Mouse (Mus musculus): ENCODE measurements at regions not wholly inside any gene's neighbourhood (a gene's known extent, or its start where the extent isn't known, plus 50 kb on each side); places are given as distances from the start of the nearest gene placed in this dataset.
A peak's percentile ranks its signal among the peaks of the same experiment; 100 is the strongest.

- no peaks in the 10 kb centered on the region for H3K9me3 ChIP-seq (ENCODE audit: control insufficient read depth, low read length)
- H3K4me2 ChIP-seq: no peak overlapping the region
- DNase-seq (ENCODE audit: low spot score, missing footprints): no peak
- no peak for ATAC-seq (ENCODE audit: low FRiP score)
- WGBS: 87% methylated on average over 2 of the region's 2 CpGs
- no peak overlapping the region for H3K9ac ChIP-seq (ENCODE audit: low read length)
- no peaks in the 10 kb centered on the region for H3K27me3 ChIP-seq (ENCODE audit: control insufficient read depth, insufficient read depth, low read length)
- H3K4me3 ChIP-seq (ENCODE audit: low read depth, low read length): no peak overlapping the region
- no peak overlapping the region for H3K27ac ChIP-seq (ENCODE audit: low read depth, low read length)
- H3K4me1 ChIP-seq (ENCODE audit: control insufficient read depth, insufficient read depth, low read length): no peaks in the 10 kb centered on the region
- no peaks in the 10 kb centered on the region for H3K36me3 ChIP-seq (ENCODE audit: control insufficient read depth, insufficient read depth, low read length)
Measured at GRCm38 (mm10) chr1:142973387-142973786, 667.1 kb upstream of the B3galt2 start.

GRCm38 (mm10) chr1:142982994-142983393 is 657.5 kb upstream of the B3galt2 start:
- no peak for ATAC-seq (ENCODE audit: low FRiP score)
- no peak for DNase-seq (ENCODE audit: low spot score, missing footprints)

GRCm38 (mm10) chr1:142983641-142984040 is 656.8 kb upstream of the B3galt2 start:
- H3K36me3 ChIP-seq (ENCODE audit: control insufficient read depth, insufficient read depth, low read length): no peaks in the 10 kb centered on the region
- no peak overlapping the region for H3K4me3 ChIP-seq (ENCODE audit: low read depth, low read length)
- DNase-seq (ENCODE audit: low spot score, missing footprints): no peak
- no peak for ATAC-seq (ENCODE audit: low FRiP score)
- H3K27me3 ChIP-seq (ENCODE audit: control insufficient read depth, insufficient read depth, low read length): no peaks in the 10 kb centered on the region
- 91% methylated on average over 3 of the region's 3 CpGs for WGBS
- H3K9me3 ChIP-seq (ENCODE audit: control insufficient read depth, low read length): no peaks in the 10 kb centered on the region
- no peak overlapping the region for H3K27ac ChIP-seq (ENCODE audit: low read depth, low read length)
- H3K4me1 ChIP-seq (ENCODE audit: control insufficient read depth, insufficient read depth, low read length): no peaks in the 10 kb centered on the region
- H3K4me2 ChIP-seq: no peak overlapping the region
- H3K9ac ChIP-seq (ENCODE audit: low read length): no peak overlapping the region

More at GRCm38 (mm10) chr1:142982994-142983393, 657.5 kb upstream of the B3galt2 start:
- Histone ChIP-seq H3K9ac (ENCODE audit: low read length) (no peak overlapping the region), H3K9me3 (ENCODE audit: control insufficient read depth, low read length) (no peaks in the 10 kb centered on the region), H3K4me3 (ENCODE audit: low read depth, low read length) (no peak overlapping the region), H3K4me1 (ENCODE audit: control insufficient read depth, insufficient read depth, low read length) (no peaks in the 10 kb centered on the region), H3K36me3 (ENCODE audit: control insufficient read depth, insufficient read depth, low read length) (no peaks in the 10 kb centered on the region), H3K27me3 (ENCODE audit: control insufficient read depth, insufficient read depth, low read length) (no peaks in the 10 kb centered on the region), H3K27ac (ENCODE audit: low read depth, low read length) (no peak overlapping the region), H3K4me2 (no peak overlapping the region)
- WGBS: 86% methylated on average over 5 of the region's 5 CpGs

- 62% methylated on average over 1 of the region's 1 CpGs for WGBS
- H3K9ac ChIP-seq (ENCODE audit: low read length): no peak overlapping the region
- H3K4me1 ChIP-seq (ENCODE audit: control insufficient read depth, insufficient read depth, low read length): no peaks in the 10 kb centered on the region
- no peaks in the 10 kb centered on the region for H3K9me3 ChIP-seq (ENCODE audit: control insufficient read depth, low read length)
- no peak overlapping the region for H3K4me3 ChIP-seq (ENCODE audit: low read depth, low read length)
- DNase-seq (ENCODE audit: low spot score, missing footprints) (no peak), ATAC-seq (ENCODE audit: low FRiP score) (no peak)
- H3K27ac ChIP-seq (ENCODE audit: low read depth, low read length): no peak overlapping the region
- H3K4me2 ChIP-seq: no peak overlapping the region
- H3K36me3 ChIP-seq (ENCODE audit: control insufficient read depth, insufficient read depth, low read length): no peaks in the 10 kb centered on the region
- H3K27me3 ChIP-seq (ENCODE audit: control insufficient read depth, insufficient read depth, low read length): no peaks in the 10 kb centered on the region
Measured at GRCm38 (mm10) chr1:142985516-142985915, 654.9 kb upstream of the B3galt2 start.

GRCm38 (mm10) chr1:143000216-143000615 is 640.2 kb upstream of the B3galt2 start:
- ATAC-seq (ENCODE audit: low FRiP score) (0 out of 2 replicates have a peak, but pooled peaks have one; percentile 19), DNase-seq (ENCODE audit: low spot score, missing footprints) (no peak)
- H3K36me3 ChIP-seq (ENCODE audit: control insufficient read depth, insufficient read depth, low read length): no peaks in the 10 kb centered on the region
- H3K27ac ChIP-seq (ENCODE audit: low read depth, low read length): no peak overlapping the region
- H3K4me1 ChIP-seq (ENCODE audit: control insufficient read depth, insufficient read depth, low read length): no peaks in the 10 kb centered on the region
- 82% methylated on average over 1 of the region's 1 CpGs for WGBS
- no peaks in the 10 kb centered on the region for H3K27me3 ChIP-seq (ENCODE audit: control insufficient read depth, insufficient read depth, low read length)
- H3K9ac ChIP-seq (ENCODE audit: low read length): no peak overlapping the region
- no peaks in the 10 kb centered on the region for H3K9me3 ChIP-seq (ENCODE audit: control insufficient read depth, low read length)
- no peak overlapping the region for H3K4me2 ChIP-seq
- no peak overlapping the region for H3K4me3 ChIP-seq (ENCODE audit: low read depth, low read length)

GRCm38 (mm10) chr1:143001112-143001511 is 639.4 kb upstream of the B3galt2 start:
- H3K36me3 ChIP-seq (ENCODE audit: control insufficient read depth, insufficient read depth, low read length): no peaks in the 10 kb centered on the region
- no peak overlapping the region for H3K4me3 ChIP-seq (ENCODE audit: low read depth, low read length)
- H3K27me3 ChIP-seq (ENCODE audit: control insufficient read depth, insufficient read depth, low read length): no peaks in the 10 kb centered on the region
- no peak overlapping the region for H3K27ac ChIP-seq (ENCODE audit: low read depth, low read length)
- no peak for ATAC-seq (ENCODE audit: low FRiP score)
- H3K4me1 ChIP-seq (ENCODE audit: control insufficient read depth, insufficient read depth, low read length): no peaks in the 10 kb centered on the region
- DNase-seq (ENCODE audit: low spot score, missing footprints): no peak
- H3K9ac ChIP-seq (ENCODE audit: low read length): no peak overlapping the region
- 84% methylated on average over 3 of the region's 3 CpGs for WGBS
- no peak overlapping the region for H3K4me2 ChIP-seq
- no peaks in the 10 kb centered on the region for H3K9me3 ChIP-seq (ENCODE audit: control insufficient read depth, low read length)

- no peak overlapping the region for H3K4me2 ChIP-seq
- no peak overlapping the region for H3K9ac ChIP-seq (ENCODE audit: low read length)
- H3K27me3 ChIP-seq (ENCODE audit: control insufficient read depth, insufficient read depth, low read length): no peaks in the 10 kb centered on the region
- H3K9me3 ChIP-seq (ENCODE audit: control insufficient read depth, low read length): no peaks in the 10 kb centered on the region
- no peaks in the 10 kb centered on the region for H3K36me3 ChIP-seq (ENCODE audit: control insufficient read depth, insufficient read depth, low read length)
- 88% methylated on average over 3 of the region's 3 CpGs for WGBS
- no peak overlapping the region for H3K27ac ChIP-seq (ENCODE audit: low read depth, low read length)
- H3K4me1 ChIP-seq (ENCODE audit: control insufficient read depth, insufficient read depth, low read length): no peaks in the 10 kb centered on the region
- no peak overlapping the region for H3K4me3 ChIP-seq (ENCODE audit: low read depth, low read length)
- DNase-seq (ENCODE audit: low spot score, missing footprints): no peak
- no peak for ATAC-seq (ENCODE audit: low FRiP score)
Measured at GRCm38 (mm10) chr1:143006045-143006444, 634.4 kb upstream of the B3galt2 start.

- Histone ChIP-seq H3K27ac (ENCODE audit: low read depth, low read length) (no peak overlapping the region), H3K9me3 (ENCODE audit: control insufficient read depth, low read length) (no peaks in the 10 kb centered on the region), H3K9ac (ENCODE audit: low read length) (no peak overlapping the region), H3K36me3 (ENCODE audit: control insufficient read depth, insufficient read depth, low read length) (no peaks in the 10 kb centered on the region), H3K27me3 (ENCODE audit: control insufficient read depth, insufficient read depth, low read length) (no peaks in the 10 kb centered on the region), H3K4me1 (ENCODE audit: control insufficient read depth, insufficient read depth, low read length) (no peaks in the 10 kb centered on the region), H3K4me3 (ENCODE audit: low read depth, low read length) (no peak overlapping the region), H3K4me2 (no peak overlapping the region)
- DNase-seq (ENCODE audit: low spot score, missing footprints) (no peak), ATAC-seq (ENCODE audit: low FRiP score) (peak; percentile 50; the same call in 1 of the 2 replicates)
- WGBS: 85% methylated on average over 2 of the region's 2 CpGs
Measured at GRCm38 (mm10) chr1:143019982-143020381, 620.5 kb upstream of the B3galt2 start.

GRCm38 (mm10) chr1:143053161-143053560 is 587.3 kb upstream of the B3galt2 start:
- no peaks in the 10 kb centered on the region for H3K36me3 ChIP-seq (ENCODE audit: control insufficient read depth, insufficient read depth, low read length)
- 79% methylated on average over 2 of the region's 2 CpGs for WGBS
- no peak for ATAC-seq (ENCODE audit: low FRiP score)

GRCm38 (mm10) chr1:143053599-143053998 is 586.9 kb upstream of the B3galt2 start:
- 95% methylated on average over 2 of the region's 2 CpGs for WGBS
- no peak for ATAC-seq (ENCODE audit: low FRiP score)
- Histone ChIP-seq H3K4me3 (ENCODE audit: low read depth, low read length) (no peak overlapping the region), H3K4me1 (ENCODE audit: control insufficient read depth, insufficient read depth, low read length) (no peaks in the 10 kb centered on the region), H3K9ac (ENCODE audit: low read length) (no peak overlapping the region), H3K27ac (ENCODE audit: low read depth, low read length) (no peak overlapping the region), H3K9me3 (ENCODE audit: control insufficient read depth, low read length) (no peaks in the 10 kb centered on the region), H3K27me3 (ENCODE audit: control insufficient read depth, insufficient read depth, low read length) (no peaks in the 10 kb centered on the region), H3K4me2 (no peak overlapping the region), H3K36me3 (ENCODE audit: control insufficient read depth, insufficient read depth, low read length) (no peaks in the 10 kb centered on the region)
- DNase-seq (ENCODE audit: low spot score, missing footprints): no peak

More at GRCm38 (mm10) chr1:143053161-143053560, 587.3 kb upstream of the B3galt2 start:
- H3K4me3 ChIP-seq (ENCODE audit: low read depth, low read length): no peak overlapping the region
- DNase-seq (ENCODE audit: low spot score, missing footprints): no peak
- H3K27me3 ChIP-seq (ENCODE audit: control insufficient read depth, insufficient read depth, low read length): no peaks in the 10 kb centered on the region
- H3K9ac ChIP-seq (ENCODE audit: low read length): no peak overlapping the region
- H3K4me1 ChIP-seq (ENCODE audit: control insufficient read depth, insufficient read depth, low read length): no peaks in the 10 kb centered on the region
- H3K27ac ChIP-seq (ENCODE audit: low read depth, low read length): no peak overlapping the region
- H3K4me2 ChIP-seq: no peak overlapping the region
- no peaks in the 10 kb centered on the region for H3K9me3 ChIP-seq (ENCODE audit: control insufficient read depth, low read length)
